Mouse (Mus musculus) stomach, embryonic 15.5 days (tissue): Measurements from ENCODE around the gene Elf1. TPM values are rescaled to one million over a fixed set of nuclear protein-coding genes. Genes with fewer than 3 reads are reported as not detected.
A peak's percentile ranks its signal among the peaks of the same experiment; 100 is the strongest.
"Not testable (repeated sequence)": the region's sequence is repeated elsewhere in the genome, so short reads cannot be mapped to it uniquely, and the experiment has no call there.

Experiments
- ATAC-seq: fragments of 200-750 bp; cut with Nextera tagmentation; 2 replicates; pipeline ENCODE4 v1.8.0; 2017; ENCODE audit warnings: low read depth, moderate number of reproducible peaks, moderate TSS enrichment; ENCODE audit not compliant: insufficient read depth, low FRiP score
- H3K27ac ChIP-seq: fragments of 300-500 bp; sonication (generic); 2 replicates; pipeline ENCODE4 v1.5.1; 2015; ENCODE audit warnings: mild to moderate bottlenecking, inconsistent platforms
- H3K27me3 ChIP-seq: fragments of 300-500 bp; sonication (generic); replicated peaks from 2 replicates; pipeline ENCODE4 v1.6.1; 2015; ENCODE audit warnings: inconsistent platforms
- H3K36me3 ChIP-seq: fragments of 300-500 bp; sonication (generic); 2 replicates; pipeline ENCODE4 v1.6.1; 2015; ENCODE audit warnings: inconsistent platforms
- H3K4me1 ChIP-seq: fragments of 300-500 bp; sonication (generic); 2 replicates; pipeline ENCODE4 v1.6.1; 2015; ENCODE audit warnings: inconsistent platforms
- H3K4me2 ChIP-seq: fragments of 300-500 bp; sonication (generic); 2 replicates; pipeline ENCODE4 v1.6.1; 2015; ENCODE audit warnings: mild to moderate bottlenecking, inconsistent platforms
- H3K4me3 ChIP-seq: fragments of 300-500 bp; sonication (generic); replicated peaks from 2 replicates; pipeline ENCODE4 v1.5.1; 2015; ENCODE audit warnings: inconsistent platforms
- H3K9ac ChIP-seq: fragments of 300-500 bp; sonication (generic); 2 replicates; pipeline ENCODE4 v1.6.1; 2015; ENCODE audit warnings: inconsistent platforms
- H3K9me3 ChIP-seq: fragments of 300-500 bp; sonication (generic); 2 replicates; pipeline ENCODE4 v1.6.1; 2016; ENCODE audit warnings: inconsistent platforms
- WGBS: fragments of 180-500 bp; shearing (Covaris S2); methylation state at CpG from one replicate; pipeline ENCODE4 v1.1.7; 2015; 5-methylcytosine and 5-hydroxymethylcytosine counted together
- polyA plus RNA-seq: library from polyadenylated mRNA; unstranded; fragments of >200 nt; fragmentation: Nextera tagmentation; extraction: Ambion mirVana; gene quantifications from 2 replicates; pipeline ENCODE4 v1.2.1, GENCODE M21; 2015

Gene Elf1
- polyA plus RNA-seq, 1 experiment from 2014 or later: 26.1 TPM

GRCm38 (mm10) chr14:79529581-79530554, 48.9 kb downstream of the Elf1 start:
- Histone ChIP-seq H3K27ac (no peak overlapping the region), H3K36me3 (no peaks in the 10 kb centered on the region), H3K27me3 (no peaks in the 10 kb centered on the region), H3K9me3 (no peaks in the 10 kb centered on the region), H3K4me2 (no peak overlapping the region), H3K4me3 (no peak overlapping the region), H3K9ac (no peak overlapping the region), H3K4me1 (no peaks in the 10 kb centered on the region; the same call in 1 of the 2 replicates)
- WGBS: 72% methylated on average over 10 of the region's 10 CpGs
- peak; percentile 76; the same call in 1 of the 2 replicates for ATAC-seq

GRCm38 (mm10) chr14:79530761-79531160, 49.8 kb downstream of the Elf1 start:
- Histone ChIP-seq H3K27ac (no peak overlapping the region), H3K4me2 (no peak overlapping the region), H3K9ac (no peak overlapping the region), H3K4me3 (no peak overlapping the region), H3K4me1 (no peaks in the 10 kb centered on the region; the same call in 1 of the 2 replicates), H3K36me3 (no peaks in the 10 kb centered on the region), H3K27me3 (no peaks in the 10 kb centered on the region), H3K9me3 (no peaks in the 10 kb centered on the region)
- 79% methylated on average over 6 of the region's 6 CpGs for WGBS
- no peak for ATAC-seq

GRCm38 (mm10) chr14:79532036-79532776, 51.2 kb downstream of the Elf1 start:
- no peaks in the 10 kb centered on the region for H3K9me3 ChIP-seq
- no peak overlapping the region for H3K27ac ChIP-seq
- no peaks in the 10 kb centered on the region for H3K27me3 ChIP-seq
- no peaks in the 10 kb centered on the region; the same call in 1 of the 2 replicates for H3K4me1 ChIP-seq
- H3K9ac ChIP-seq: no peak overlapping the region
- H3K4me2 ChIP-seq: no peak overlapping the region
- peaks cover 7% of the 10 kb centered on the region; the same call in 1 of the 2 replicates for H3K36me3 ChIP-seq
- H3K4me3 ChIP-seq: no peak overlapping the region
- 82% methylated on average over 8 of the region's 8 CpGs for WGBS
- no peak for ATAC-seq

GRCm38 (mm10) chr14:79533350-79533749, 52.4 kb downstream of the Elf1 start:
- no peak for ATAC-seq
- Histone ChIP-seq H3K27me3 (no peaks in the 10 kb centered on the region), H3K9ac (no peak overlapping the region), H3K4me1 (no peaks in the 10 kb centered on the region; the same call in 1 of the 2 replicates), H3K36me3 (peaks cover 7% of the 10 kb centered on the region; the same call in 1 of the 2 replicates), H3K4me3 (no peak overlapping the region), H3K4me2 (no peak overlapping the region), H3K27ac (no peak overlapping the region), H3K9me3 (no peaks in the 10 kb centered on the region)
- 77% methylated on average over 1 of the region's 1 CpGs for WGBS

GRCm38 (mm10) chr14:79534206-79534605, 53.2 kb downstream of the Elf1 start:
- Histone ChIP-seq H3K9ac (no peak overlapping the region), H3K27me3 (no peaks in the 10 kb centered on the region), H3K4me3 (no peak overlapping the region), H3K27ac (0 out of 2 replicates have a peak overlapping the region, but pooled peaks have one; percentile 26), H3K36me3 (peaks cover 7% of the 10 kb centered on the region; the same call in 1 of the 2 replicates), H3K4me1 (no peaks in the 10 kb centered on the region; the same call in 1 of the 2 replicates), H3K9me3 (no peaks in the 10 kb centered on the region), H3K4me2 (no peak overlapping the region)
- no peak for ATAC-seq
- WGBS: 53% methylated on average over 3 of the region's 3 CpGs

GRCm38 (mm10) chr14:79534656-79535055, 53.7 kb downstream of the Elf1 start:
- not testable (repeated sequence) for H3K36me3 ChIP-seq, H3K27ac ChIP-seq, H3K4me1 ChIP-seq, H3K27me3 ChIP-seq, H3K9ac ChIP-seq, H3K9me3 ChIP-seq, ATAC-seq, H3K4me2 ChIP-seq, H3K4me3 ChIP-seq
- 89% methylated on average over 4 of the region's 4 CpGs for WGBS

- no peaks in the 10 kb centered on the region for H3K27me3 ChIP-seq
- no peak overlapping the region for H3K4me2 ChIP-seq
- peak overlapping the region; percentile 49; the same call in 1 of the 2 replicates for H3K27ac ChIP-seq
- H3K4me3 ChIP-seq: no peak overlapping the region
- H3K9me3 ChIP-seq: no peaks in the 10 kb centered on the region
- H3K36me3 ChIP-seq: peaks cover 7% of the 10 kb centered on the region; the same call in 1 of the 2 replicates
- peak; percentile 52; the same call in 1 of the 2 replicates for ATAC-seq
- no peaks in the 10 kb centered on the region; the same call in 1 of the 2 replicates for H3K4me1 ChIP-seq
- no peak overlapping the region for H3K9ac ChIP-seq
- WGBS: 65% methylated on average over 10 of the region's 10 CpGs
Observed at GRCm38 (mm10) chr14:79535318-79535717, 54.3 kb downstream of the Elf1 start.

GRCm38 (mm10) chr14:79536011-79536410, 55.0 kb downstream of the Elf1 start:
- H3K4me3 ChIP-seq: no peak overlapping the region
- no peaks in the 10 kb centered on the region for H3K27me3 ChIP-seq
- 75% methylated on average over 5 of the region's 5 CpGs for WGBS
- no peak for ATAC-seq
- peaks cover 7% of the 10 kb centered on the region; the same call in 1 of the 2 replicates for H3K36me3 ChIP-seq
- no peak overlapping the region for H3K27ac ChIP-seq
- no peaks in the 10 kb centered on the region; the same call in 1 of the 2 replicates for H3K4me1 ChIP-seq
- no peak overlapping the region for H3K4me2 ChIP-seq
- H3K9ac ChIP-seq: no peak overlapping the region
- H3K9me3 ChIP-seq: no peaks in the 10 kb centered on the region

GRCm38 (mm10) chr14:79536837-79537236, 55.8 kb downstream of the Elf1 start:
- Histone ChIP-seq H3K4me1 (no peaks in the 10 kb centered on the region; the same call in 1 of the 2 replicates), H3K4me3 (no peak overlapping the region), H3K4me2 (no peak overlapping the region), H3K9ac (no peak overlapping the region), H3K9me3 (no peaks in the 10 kb centered on the region), H3K36me3 (peaks cover 7% of the 10 kb centered on the region; the same call in 1 of the 2 replicates), H3K27me3 (no peaks in the 10 kb centered on the region), H3K27ac (no peak overlapping the region)
- ATAC-seq: no peak
- WGBS: 80% methylated on average over 3 of the region's 3 CpGs

- 69% methylated on average over 5 of the region's 5 CpGs for WGBS
Observed at GRCm38 (mm10) chr14:79537463-79537862, 56.5 kb downstream of the Elf1 start.

GRCm38 (mm10) chr14:79537921-79538320, 56.9 kb downstream of the Elf1 start:
- Histone ChIP-seq H3K9me3 (no peaks in the 10 kb centered on the region), H3K4me3 (no peak overlapping the region), H3K27ac (no peak overlapping the region), H3K4me1 (no peaks in the 10 kb centered on the region; the same call in 1 of the 2 replicates), H3K9ac (no peak overlapping the region), H3K27me3 (no peaks in the 10 kb centered on the region), H3K36me3 (peaks cover 7% of the 10 kb centered on the region; the same call in 1 of the 2 replicates), H3K4me2 (no peak overlapping the region)
- ATAC-seq: no peak

More at GRCm38 (mm10) chr14:79537463-79537862, 56.5 kb downstream of the Elf1 start:
- Histone ChIP-seq H3K27ac (no peak overlapping the region), H3K9ac (no peak overlapping the region), H3K36me3 (peaks cover 7% of the 10 kb centered on the region; the same call in 1 of the 2 replicates), H3K27me3 (no peaks in the 10 kb centered on the region), H3K9me3 (no peaks in the 10 kb centered on the region), H3K4me2 (no peak overlapping the region), H3K4me3 (no peak overlapping the region), H3K4me1 (no peaks in the 10 kb centered on the region; the same call in 1 of the 2 replicates)
- ATAC-seq: peak; percentile 69; the same call in 1 of the 2 replicates
